Mouse (Mus musculus): ENCODE measurements around the gene B3galt2. TPM values are rescaled to one million over a fixed set of nuclear protein-coding genes. Genes with fewer than 3 reads are reported as not detected.

B3galt2 gene
- total RNA-seq, 2 experiments from 2014 or later = 1.4 to 2.5 TPM

DNA sequence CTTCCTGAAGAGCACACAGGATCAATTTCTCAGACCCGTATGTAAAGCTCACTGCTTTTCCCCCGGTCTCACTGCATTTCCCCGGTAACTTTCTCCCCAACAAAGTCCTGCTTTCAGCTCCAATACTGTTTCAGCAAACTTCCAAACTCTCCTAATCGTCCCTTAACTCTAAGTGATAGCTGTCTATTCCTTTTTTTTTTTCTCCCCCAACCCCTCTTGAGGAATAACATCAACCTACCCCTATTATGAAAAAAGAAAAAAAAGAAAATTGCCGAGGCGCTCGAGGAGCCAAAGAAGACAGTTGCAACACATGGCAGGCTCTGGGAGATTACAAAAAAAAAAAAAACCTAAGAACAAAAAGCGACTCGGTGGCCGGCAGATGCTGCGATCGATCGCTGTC is 61.3 kb downstream of the B3galt2 start:
- intact Hi-C loops (cut with DNase I) = loop anchor here (1.0 to 10.0 kb wide), 3 partner anchors 38 to 303 kb away; partner anchors contain the start of genes Rgs2, Trove2 and Uchl5

GRCm38 (mm10) chr1:143702141-143702740 is 61.8 kb downstream of the B3galt2 start:
- intact Hi-C loops (cut with DNase I) = loop anchor here (1.0 to 10.0 kb wide), 3 partner anchors 37 to 303 kb away; partner anchors contain the start of genes Rgs2, Trove2 and Uchl5
- DNase-seq (ENCODE audit: low spot score) = no peak

More for the DNA sequence above, 61.3 kb downstream of the B3galt2 start:
- DNase-seq (ENCODE audit: low spot score) = no peak

GRCm38 (mm10) chr1:143702741-143703262 is 62.3 kb downstream of the B3galt2 start, which contains the start of gene Cdc73:
Gene Cdc73 (minus strand): TSS chr1:143702893.
- peak; percentile 86 for DNase-seq (ENCODE audit: low spot score)
- intact Hi-C loops (cut with DNase I) = loop anchor here (1.0 to 10.0 kb wide), 3 partner anchors 36 to 302 kb away; partner anchors contain the start of genes Rgs2, Trove2 and Uchl5

Other genes starting within 250 kb of the B3galt2 start
- 10 to 100 TPM; 52.7 to 56.0 TPM for gene Cdc73, start 62.2 kb downstream of the B3galt2 start, total RNA-seq (2021)
- gene Glrx2, start 75.7 kb downstream of the B3galt2 start, total RNA-seq (2021) = 10 to 100 TPM; 81.3 to 91.5 TPM
- 1 to 10 TPM; 7.5 to 9.2 TPM for gene Trove2, start 136.4 kb downstream of the B3galt2 start, total RNA-seq (2021)
- 10 to 100 TPM; 15.5 to 16.2 TPM for gene Uchl5, start 136.6 kb downstream of the B3galt2 start, total RNA-seq (2021)